Mouse (Mus musculus) mouse embryonic stem cell (cell line): ENCODE results near the gene Gon4l.

Experiments
- in situ Hi-C, 2 experiments: fragments of 300-500 bp; cut with MboI; formaldehyde crosslinking; loops; 1 replicate in 1 of 2; 3 replicates in 1 of 2; pipeline ENCODE4 v1.14.3; 2019 to 2020; ENCODE audit warnings: low sequenced_read_pairs in 2 of 2, low pct_unique_long_range_greater_than_20kb in 1 of 2, mixed read lengths in 1 of 2; ENCODE audit not compliant: unreplicated experiment in 1 of 2

The Gon4l gene

GRCm38 (mm10) chr3:88905209-88905608, 70.2 kb downstream of the Gon4l start:
- in situ Hi-C loops, result no loop called here

GRCm38 (mm10) chr3:88905741-88906140, 70.7 kb downstream of the Gon4l start:
- in situ Hi-C loops, result no loop called here

- in situ Hi-C loops, result no loop called here
Observed at GRCm38 (mm10) chr3:88906393-88907159, 71.5 kb downstream of the Gon4l start.

- in situ Hi-C loops, result no loop called here
Observed at GRCm38 (mm10) chr3:88912585-88912984, 77.6 kb downstream of the Gon4l start.

- in situ Hi-C loops, result no loop called here
Observed at GRCm38 (mm10) chr3:88913511-88914383, 78.7 kb downstream of the Gon4l start, which contains the start of gene Msto1. Msto1 (minus strand) TSS chr3:88913999.

- in situ Hi-C loops, result no loop called here
Observed at GRCm38 (mm10) chr3:88914384-88914810, 79.4 kb downstream of the Gon4l start.

GRCm38 (mm10) chr3:88918981-88919380, 84.0 kb downstream of the Gon4l start:
- in situ Hi-C loops, result no loop called here

- in situ Hi-C loops, result no loop called here
Observed at GRCm38 (mm10) chr3:88921411-88921810, 86.4 kb downstream of the Gon4l start.

- in situ Hi-C loops, result no loop called here
Observed at GRCm38 (mm10) chr3:88923989-88924591, 89.1 kb downstream of the Gon4l start.

GRCm38 (mm10) chr3:88925651-88926050, 90.6 kb downstream of the Gon4l start:
- in situ Hi-C loops, result no loop called here

GRCm38 (mm10) chr3:88929501-88929900, 94.5 kb downstream of the Gon4l start:
- in situ Hi-C loops, result no loop called here

GRCm38 (mm10) chr3:88939071-88939470, 104.0 kb downstream of the Gon4l start:
- in situ Hi-C loops, result no loop called here

GRCm38 (mm10) chr3:88939749-88940148, 104.7 kb downstream of the Gon4l start:
- in situ Hi-C loops, result no loop called here

GRCm38 (mm10) chr3:88942316-88942880, 107.4 kb downstream of the Gon4l start:
- in situ Hi-C loops, result no loop called here

GRCm38 (mm10) chr3:88944109-88944508, 109.1 kb downstream of the Gon4l start:
- in situ Hi-C loops, result no loop called here

GRCm38 (mm10) chr3:88949786-88950575, 115.0 kb downstream of the Gon4l start:
- in situ Hi-C loops, result no loop called here

GRCm38 (mm10) chr3:88950576-88951326, 115.7 kb downstream of the Gon4l start, which contains the start of the genes Ash1l and Dap3:
Ash1l (plus strand) TSS chr3:88950622.
Dap3 (minus strand) TSS chr3:88951181.
- in situ Hi-C loops, result no loop called here
